Mouse (Mus musculus): ENCODE data around the gene Jag2. TPM values are rescaled to one million over a fixed set of nuclear protein-coding genes. Genes with fewer than 3 reads are reported as not detected.

Jag2 gene
- polyA plus RNA-seq, 1 experiment, result 8.6 TPM

DNA sequence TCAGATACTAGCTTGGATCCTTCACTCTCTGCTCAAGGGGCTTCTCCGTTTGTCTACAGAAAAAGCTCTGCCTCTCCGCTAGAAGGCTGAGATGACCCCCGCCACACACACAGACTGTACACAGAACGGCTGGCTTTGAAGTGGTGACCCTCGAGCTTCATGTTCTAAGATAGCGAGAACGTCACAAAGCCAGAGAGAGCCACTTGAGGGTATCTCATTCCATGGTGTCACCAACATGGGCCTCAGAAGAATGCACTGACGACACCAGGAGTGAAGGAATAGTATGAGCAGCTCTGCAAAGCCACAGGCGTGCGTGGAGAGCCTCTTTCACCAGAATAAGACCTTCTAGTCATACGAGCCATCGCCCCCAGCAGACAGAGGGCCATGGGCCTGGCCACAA lies 8.1 kb downstream of the Jag2 start:
- WGBS, result 83% methylated on average over 12 of the region's 12 CpGs

GRCm38 (mm10) chr12:112917906-112918305 lies 11.7 kb downstream of the Jag2 start:
- H3K4me3 ChIP-seq (ENCODE audit: extremely low read depth, insufficient read depth, insufficient read length), result no peak overlapping the region

More for the DNA sequence above, 8.1 kb downstream of the Jag2 start:
- Histone ChIP-seq H3K27me3 (ENCODE audit: control insufficient read depth, insufficient read depth, low read length) (no peaks in the 10 kb centered on the region), H3K27ac (ENCODE audit: insufficient read depth, low read length) (no peak overlapping the region), H3K4me1 (ENCODE audit: control insufficient read depth, insufficient read depth, insufficient read length) (no peaks in the 10 kb centered on the region), H3K36me3 (ENCODE audit: control insufficient read depth, insufficient read depth, low read length) (no peaks in the 10 kb centered on the region), H3K4me3 (ENCODE audit: extremely low read depth, insufficient read depth, insufficient read length) (no peak overlapping the region)
- no peak for DNase-seq (ENCODE audit: low read depth in 1 of 2, low spot score in 2 of 2)
- no peak for TF ChIP-seq CTCF (IDR thresholded peaks at IDR 0.05; ENCODE audit: extremely low read depth, insufficient read depth, insufficient read length, insufficient replicate concordance)
- TF ChIP-seq POLR2A (IDR thresholded peaks at IDR 0.05; ENCODE audit: low read depth, low read length), result no peak

GRCm38 (mm10) chr12:112917486-112917885 lies 12.1 kb downstream of the Jag2 start:
- no peak for TF ChIP-seq CTCF (IDR thresholded peaks at IDR 0.05; ENCODE audit: extremely low read depth, insufficient read depth, insufficient read length, insufficient replicate concordance)
- TF ChIP-seq POLR2A (IDR thresholded peaks at IDR 0.05; ENCODE audit: low read depth, low read length), result no peak
- no peak for DNase-seq (ENCODE audit: low read depth in 1 of 2, low spot score in 2 of 2)
- no peaks in the 10 kb centered on the region for H3K36me3 ChIP-seq (ENCODE audit: control insufficient read depth, insufficient read depth, low read length)
- no peak overlapping the region for H3K4me3 ChIP-seq (ENCODE audit: extremely low read depth, insufficient read depth, insufficient read length)
- no peaks in the 10 kb centered on the region for H3K27me3 ChIP-seq (ENCODE audit: control insufficient read depth, insufficient read depth, low read length)
- H3K27ac ChIP-seq (ENCODE audit: insufficient read depth, low read length), result no peak overlapping the region
- 19% methylated on average over 11 of the region's 11 CpGs for WGBS
- peaks cover 7% of the 10 kb centered on the region; the same call in 1 of the 2 replicates for H3K4me1 ChIP-seq (ENCODE audit: control insufficient read depth, insufficient read depth, insufficient read length)

More at GRCm38 (mm10) chr12:112917906-112918305, 11.7 kb downstream of the Jag2 start:
- TF ChIP-seq POLR2A (IDR thresholded peaks at IDR 0.05; ENCODE audit: low read depth, low read length), result no peak
- no peak for TF ChIP-seq CTCF (IDR thresholded peaks at IDR 0.05; ENCODE audit: extremely low read depth, insufficient read depth, insufficient read length, insufficient replicate concordance)
- no peaks in the 10 kb centered on the region for H3K36me3 ChIP-seq (ENCODE audit: control insufficient read depth, insufficient read depth, low read length)
- H3K27me3 ChIP-seq (ENCODE audit: control insufficient read depth, insufficient read depth, low read length), result no peaks in the 10 kb centered on the region
- WGBS, result 14% methylated on average over 8 of the region's 8 CpGs
- no peak overlapping the region for H3K27ac ChIP-seq (ENCODE audit: insufficient read depth, low read length)
- H3K4me1 ChIP-seq (ENCODE audit: control insufficient read depth, insufficient read depth, insufficient read length), result peaks cover 7% of the 10 kb centered on the region; the same call in 1 of the 2 replicates
- DNase-seq (ENCODE audit: low read depth in 1 of 2, low spot score in 2 of 2), result no peak

GRCm38 (mm10) chr12:112916698-112917400 lies 12.7 kb downstream of the Jag2 start:
- Histone ChIP-seq H3K27ac (ENCODE audit: insufficient read depth, low read length) (no peak overlapping the region), H3K27me3 (ENCODE audit: control insufficient read depth, insufficient read depth, low read length) (no peaks in the 10 kb centered on the region), H3K4me1 (ENCODE audit: control insufficient read depth, insufficient read depth, insufficient read length) (peaks cover 7% of the 10 kb centered on the region; the same call in 1 of the 2 replicates), H3K4me3 (ENCODE audit: extremely low read depth, insufficient read depth, insufficient read length) (no peak overlapping the region), H3K36me3 (ENCODE audit: control insufficient read depth, insufficient read depth, low read length) (no peaks in the 10 kb centered on the region)
- TF ChIP-seq CTCF (IDR thresholded peaks at IDR 0.05; ENCODE audit: extremely low read depth, insufficient read depth, insufficient read length, insufficient replicate concordance) (no peak), POLR2A (IDR thresholded peaks at IDR 0.05; ENCODE audit: low read depth, low read length) (no peak)
- DNase-seq (ENCODE audit: low read depth in 1 of 2, low spot score in 2 of 2), result no peak
- 76% methylated on average over 16 of the region's 16 CpGs for WGBS

DNA sequence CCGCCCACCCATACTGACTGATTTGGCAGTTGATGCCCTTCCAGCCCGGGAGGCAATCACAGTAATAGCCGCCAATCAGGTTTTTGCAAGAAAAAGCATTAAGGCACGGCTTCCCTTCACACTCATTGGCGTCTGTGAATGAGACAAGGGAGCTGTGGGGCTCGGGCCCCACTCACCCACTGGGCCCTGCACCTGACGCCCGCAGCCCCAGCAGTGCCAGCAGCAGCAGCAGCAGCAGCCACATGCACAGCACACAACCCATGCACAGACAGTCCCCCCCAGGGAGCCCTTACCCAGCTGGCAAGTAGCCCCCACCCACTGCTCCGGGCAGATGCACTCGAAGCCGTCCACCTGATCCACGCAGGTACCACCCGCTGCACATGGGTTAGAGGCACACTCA lies 14.0 kb downstream of the Jag2 start:
- 72% methylated on average over 13 of the region's 13 CpGs for WGBS

GRCm38 (mm10) chr12:112914527-112914926 lies 15.0 kb downstream of the Jag2 start:
- no peak for DNase-seq (ENCODE audit: low read depth in 1 of 2, low spot score in 2 of 2)
- no peak overlapping the region for H3K4me3 ChIP-seq (ENCODE audit: extremely low read depth, insufficient read depth, insufficient read length)
- H3K4me1 ChIP-seq (ENCODE audit: control insufficient read depth, insufficient read depth, insufficient read length), result peaks cover 7% of the 10 kb centered on the region; the same call in 1 of the 2 replicates
- H3K27ac ChIP-seq (ENCODE audit: insufficient read depth, low read length), result no peak overlapping the region
- H3K27me3 ChIP-seq (ENCODE audit: control insufficient read depth, insufficient read depth, low read length), result no peaks in the 10 kb centered on the region
- no peak for TF ChIP-seq CTCF (IDR thresholded peaks at IDR 0.05; ENCODE audit: extremely low read depth, insufficient read depth, insufficient read length, insufficient replicate concordance)
- TF ChIP-seq POLR2A (IDR thresholded peaks at IDR 0.05; ENCODE audit: low read depth, low read length), result no peak
- H3K36me3 ChIP-seq (ENCODE audit: control insufficient read depth, insufficient read depth, low read length), result no peaks in the 10 kb centered on the region
- 23% methylated on average over 11 of the region's 11 CpGs for WGBS

More for the DNA sequence above, 14.0 kb downstream of the Jag2 start:
- Histone ChIP-seq H3K4me3 (ENCODE audit: extremely low read depth, insufficient read depth, insufficient read length) (no peak overlapping the region), H3K27ac (ENCODE audit: insufficient read depth, low read length) (no peak overlapping the region), H3K4me1 (ENCODE audit: control insufficient read depth, insufficient read depth, insufficient read length) (peaks cover 7% of the 10 kb centered on the region; the same call in 1 of the 2 replicates), H3K27me3 (ENCODE audit: control insufficient read depth, insufficient read depth, low read length) (no peaks in the 10 kb centered on the region), H3K36me3 (ENCODE audit: control insufficient read depth, insufficient read depth, low read length) (no peaks in the 10 kb centered on the region)
- TF ChIP-seq POLR2A (IDR thresholded peaks at IDR 0.05; ENCODE audit: low read depth, low read length) (no peak), CTCF (IDR thresholded peaks at IDR 0.05; ENCODE audit: extremely low read depth, insufficient read depth, insufficient read length, insufficient replicate concordance) (no peak)
- no peak for DNase-seq (ENCODE audit: low read depth in 1 of 2, low spot score in 2 of 2)
